Mouse (Mus musculus) liver, adult 2 months (tissue): Measurements from ENCODE around the gene Wnt9a. TPM values are rescaled to one million over a fixed set of nuclear protein-coding genes. Genes with fewer than 3 reads are reported as not detected.

Experiments
- DNase-seq: peaks from one replicate; pipeline ENCODE4 v3.0.0-alpha.2; 2011; ENCODE audit warnings: low read depth, low spot score; ENCODE audit errors: extremely low read depth
- H3K27ac ChIP-seq: fragments of 200-500 bp; replicated peaks from 2 replicates; pipeline ENCODE4 v1.5.1; 2012; ENCODE audit warnings: low read depth, mild to moderate bottlenecking, control low read depth, inconsistent platforms, low read length; ENCODE audit not compliant: insufficient read depth
- H3K27me3 ChIP-seq: fragments of 200-500 bp; 2 replicates; pipeline ENCODE4 v1.6.1; 2012; ENCODE audit warnings: mild to moderate bottlenecking, moderate library complexity, low read length, inconsistent platforms; ENCODE audit not compliant: control insufficient read depth, insufficient read depth
- H3K36me3 ChIP-seq: fragments of 200-500 bp; 2 replicates; pipeline ENCODE4 v1.6.1; 2012; ENCODE audit warnings: low read length, inconsistent platforms; ENCODE audit not compliant: control insufficient read depth, insufficient read depth
- H3K4me1 ChIP-seq: fragments of 200-500 bp; 2 replicates; pipeline ENCODE4 v1.6.1; 2011; ENCODE audit warnings: low read length; ENCODE audit not compliant: control insufficient read depth, insufficient read depth
- H3K4me3 ChIP-seq: fragments of 200-500 bp; 2 replicates; pipeline ENCODE4 v1.5.1; 2011; ENCODE audit warnings: low read depth, mild to moderate bottlenecking, control low read depth, low read length, moderate library complexity; ENCODE audit not compliant: insufficient read depth
- H3K79me2 ChIP-seq: fragments of 200-500 bp; 2 replicates; pipeline ENCODE4 v1.6.1; 2012; ENCODE audit warnings: inconsistent platforms, mild to moderate bottlenecking, low read length, moderate library complexity; ENCODE audit not compliant: control insufficient read depth, insufficient read depth
- H3K9ac ChIP-seq: fragments of 200-500 bp; 2 replicates; pipeline ENCODE4 v1.6.1; 2012; ENCODE audit warnings: low read depth, mild to moderate bottlenecking, control low read depth, inconsistent platforms, low read length
- CTCF ChIP-seq: fragments of 200-500 bp; IDR thresholded peaks from 2 replicates; pipeline ENCODE4 v1.5.1; 2011; ENCODE audit warnings: low read depth, low read length, control low read depth
- POLR2A ChIP-seq: fragments of 200-500 bp; IDR thresholded peaks from 2 replicates; pipeline ENCODE4 v1.6.1; 2011; ENCODE audit warnings: low read length, control low read depth; ENCODE audit not compliant: insufficient read depth; ENCODE audit errors: extremely low read depth
- WGBS: fragments of 180-500 bp; shearing (Covaris S2); methylation state at CpG from one replicate; pipeline ENCODE4 v1.1.7; 2018; 5-methylcytosine and 5-hydroxymethylcytosine counted together
- polyA plus RNA-seq: library from polyadenylated mRNA; depleted of rRNA; stranded (reverse); fragments of >200 nt; gene quantifications from 2 replicates; pipeline ENCODE4 v1.2.3, GENCODE M21; 2012
- total RNA-seq: library from RNA; depleted of rRNA; stranded (reverse); fragments of >200 nt; gene quantifications from 2 replicates; pipeline ENCODE4 v1.2.3, GENCODE M21; 2014

Gene Wnt9a
- total and polyA plus RNA-seq, 2 experiments: 0.37 to 0.46 TPM

GRCm38 (mm10) chr11:59282111-59282510 is 24.6 kb upstream of the Wnt9a start:
- 84% methylated on average over 5 of the region's 5 CpGs for WGBS
- no peaks in the 10 kb centered on the region for H3K79me2 ChIP-seq
- no peaks in the 10 kb centered on the region for H3K4me1 ChIP-seq
- H3K27ac ChIP-seq: no peak overlapping the region
- TF ChIP-seq POLR2A: no peak
- TF ChIP-seq CTCF: no peak
- no peaks in the 10 kb centered on the region for H3K36me3 ChIP-seq
- no peak for DNase-seq
- peaks cover 2% of the 10 kb centered on the region; the same call in 1 of the 2 replicates for H3K27me3 ChIP-seq
- H3K9ac ChIP-seq: no peak overlapping the region
- no peak overlapping the region for H3K4me3 ChIP-seq

GRCm38 (mm10) chr11:59282933-59283332 is 23.8 kb upstream of the Wnt9a start:
- Histone ChIP-seq H3K27me3 (peaks cover 2% of the 10 kb centered on the region; the same call in 1 of the 2 replicates), H3K4me3 (no peak overlapping the region), H3K4me1 (no peaks in the 10 kb centered on the region), H3K27ac (no peak overlapping the region), H3K36me3 (no peaks in the 10 kb centered on the region), H3K79me2 (no peaks in the 10 kb centered on the region), H3K9ac (no peak overlapping the region)
- no peak for TF ChIP-seq POLR2A
- no peak for TF ChIP-seq CTCF
- 33% methylated on average over 10 of the region's 10 CpGs for WGBS
- no peak for DNase-seq

GRCm38 (mm10) chr11:59284146-59284545 is 22.6 kb upstream of the Wnt9a start:
- no peaks in the 10 kb centered on the region for H3K36me3 ChIP-seq
- 63% methylated on average over 14 of the region's 14 CpGs for WGBS
- H3K27me3 ChIP-seq: peaks cover 2% of the 10 kb centered on the region; the same call in 1 of the 2 replicates
- H3K4me3 ChIP-seq: no peak overlapping the region
- H3K4me1 ChIP-seq: no peaks in the 10 kb centered on the region
- H3K27ac ChIP-seq: no peak overlapping the region
- TF ChIP-seq POLR2A (no peak), CTCF (no peak)
- no peak for DNase-seq
- no peak overlapping the region for H3K9ac ChIP-seq
- no peaks in the 10 kb centered on the region for H3K79me2 ChIP-seq

GRCm38 (mm10) chr11:59289706-59290105 is 17.0 kb upstream of the Wnt9a start:
- DNase-seq: no peak
- TF ChIP-seq CTCF: no peak
- TF ChIP-seq POLR2A: no peak
- Histone ChIP-seq H3K4me3 (no peak overlapping the region), H3K9ac (no peak overlapping the region), H3K27me3 (peaks cover 7% of the 10 kb centered on the region; the same call in 1 of the 2 replicates), H3K4me1 (no peaks in the 10 kb centered on the region), H3K27ac (no peak overlapping the region), H3K36me3 (no peaks in the 10 kb centered on the region), H3K79me2 (no peaks in the 10 kb centered on the region)
- WGBS: 4% methylated on average over 25 of the region's 25 CpGs

- peaks cover 7% of the 10 kb centered on the region; the same call in 1 of the 2 replicates for H3K27me3 ChIP-seq
- DNase-seq: no peak
- H3K36me3 ChIP-seq: no peaks in the 10 kb centered on the region
- WGBS: 3% methylated on average over 59 of the region's 60 CpGs
- TF ChIP-seq CTCF (no peak), POLR2A (no peak)
- no peaks in the 10 kb centered on the region for H3K79me2 ChIP-seq
- no peak within 1 kb of the TSS for H3K4me3 ChIP-seq
- H3K9ac ChIP-seq: no peak within 1 kb of the TSS
- no peak within 1 kb of the TSS for H3K27ac ChIP-seq
- H3K4me1 ChIP-seq: no peaks in the 10 kb centered on the region
Measured at GRCm38 (mm10) chr11:59290702-59291303, 15.9 kb upstream of the Wnt9a start, which contains the start of gene Wnt3a. Wnt3a (minus strand) TSS chr11:59290752.

GRCm38 (mm10) chr11:59293616-59294015 is 13.1 kb upstream of the Wnt9a start:
- Histone ChIP-seq H3K79me2 (no peaks in the 10 kb centered on the region), H3K9ac (no peak overlapping the region), H3K36me3 (no peaks in the 10 kb centered on the region), H3K27me3 (peaks cover 7% of the 10 kb centered on the region; the same call in 1 of the 2 replicates), H3K27ac (no peak overlapping the region), H3K4me3 (no peak overlapping the region), H3K4me1 (no peaks in the 10 kb centered on the region)
- TF ChIP-seq POLR2A (no peak), CTCF (peak; percentile 87)
- 20% methylated on average over 7 of the region's 7 CpGs for WGBS
- DNase-seq: peak; percentile 55
